18 mouse cellular contexts compared by ENCODE assay signal in the genomic region with DNA sequence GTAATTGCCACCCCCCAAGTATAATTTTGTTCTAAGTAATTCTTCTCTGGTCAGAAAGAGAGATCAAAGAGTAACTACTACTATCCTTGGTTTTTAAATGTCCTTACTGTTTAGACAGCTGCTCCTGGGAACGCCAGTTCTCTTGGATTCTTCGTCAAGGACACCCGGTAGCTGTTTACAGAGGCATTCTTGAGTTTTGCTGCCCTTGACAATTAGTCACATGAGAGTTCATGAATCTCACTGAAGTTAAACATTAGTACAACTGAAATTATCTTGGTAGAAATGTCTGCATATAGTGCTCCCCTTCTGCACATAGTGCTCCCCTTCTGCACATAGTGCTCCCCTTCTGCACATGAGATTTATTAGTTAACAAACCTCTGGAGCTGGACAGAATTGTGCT.
DNase-seq lines count a peak whose midpoint lies in the region; ATAC-seq and TF ChIP-seq lines count a peak whose summit lies in the region.
"Had no signal": no experiment of that assay in that cellular context is flagged by ENCODE, and none has a peak within 500 bp of the region (broad histone marks: within the 10 kb centered on the region; RNA-seq: fewer than 3 reads in every experiment).

No protein-coding gene starts in this region.

- H3K36me3 ChIP-seq in lung, embryonic 14.5 days (ENCODE audit: insufficient read depth), result no peaks in the 10 kb centered on the region
- H3K36me3 ChIP-seq: heart, embryonic 15.5 days; hindbrain, embryonic 13.5 days; limb, embryonic 12.5 days; midbrain, embryonic 12.5 days; neural tube, embryonic 15.5 days had no signal

- H3K4me3 ChIP-seq in lung, embryonic 14.5 days (ENCODE audit: low read depth, low read length), result no peak overlapping the region
- H3K4me3 ChIP-seq: heart, embryonic 15.5 days; hindbrain, embryonic 13.5 days; limb, embryonic 12.5 days; midbrain, embryonic 12.5 days; neural tube, embryonic 15.5 days had no signal

- H3K9me3 ChIP-seq in lung, embryonic 14.5 days (ENCODE audit: low read depth, low read length), result no peaks in the 10 kb centered on the region
- H3K9me3 ChIP-seq: heart, embryonic 15.5 days; hindbrain, embryonic 13.5 days; limb, embryonic 12.5 days; midbrain, embryonic 12.5 days had no signal

- H3K4me2 ChIP-seq in lung, embryonic 14.5 days, result no peak overlapping the region
- H3K4me2 ChIP-seq: heart, embryonic 15.5 days; hindbrain, embryonic 13.5 days; limb, embryonic 12.5 days; liver, embryonic 11.5 days; midbrain, embryonic 12.5 days; neural tube, embryonic 15.5 days had no signal

- ATAC-seq in lung, embryonic 14.5 days (ENCODE audit: insufficient read depth), result 0 out of 2 replicates have a peak, but pooled peaks have one; percentile 60
- ATAC-seq: liver, postnatal 0 days had no signal

- H3K9ac ChIP-seq in lung, embryonic 14.5 days, result no peak overlapping the region
- H3K9ac ChIP-seq: heart, embryonic 15.5 days; hindbrain, embryonic 13.5 days; limb, embryonic 12.5 days; liver, postnatal 0 days; midbrain, embryonic 12.5 days; neural tube, embryonic 15.5 days had no signal

- H3K4me1 ChIP-seq in lung, embryonic 14.5 days (ENCODE audit: insufficient read depth), result 0 out of 2 replicates have a peak, but pooled peaks cover 6% of the 10 kb centered on the region
- H3K4me1 ChIP-seq: heart, embryonic 15.5 days; hindbrain, embryonic 13.5 days; limb, embryonic 12.5 days; midbrain, embryonic 12.5 days; neural tube, embryonic 15.5 days had no signal

- WGBS in lung, embryonic 14.5 days, result 15% methylated on average over 3 of the region's 3 CpGs

- DNase-seq in adrenal gland, adult 2 months, result peak; percentile 53
- no peak for DNase-seq in adrenal gland, postnatal 25 days
- DNase-seq in lung, embryonic 14.5 days, result peak; percentile 61
- DNase-seq in lung, postnatal 10 days, result no peak
- DNase-seq in kidney, adult 9 months, result peak; percentile 84
- peak; percentile 36 to 71 for DNase-seq in kidney, postnatal 36 days
- no peak for DNase-seq in cerebellum, adult 9-11 months
- DNase-seq in thymus, adult 18-20 months, result no peak
- DNase-seq: cerebellum, postnatal 10 days; heart, postnatal 36 days; liver, postnatal 0 days; lung, postnatal 14 days had no signal

- no peaks in the 10 kb centered on the region for H3K27me3 ChIP-seq in lung, embryonic 14.5 days (ENCODE audit: insufficient read depth, low read length)
- H3K27me3 ChIP-seq: hindbrain, embryonic 13.5 days; neural tube, embryonic 15.5 days had no signal

- no peak overlapping the region for H3K27ac ChIP-seq in lung, embryonic 14.5 days (ENCODE audit: low read depth)
- H3K27ac ChIP-seq: heart, embryonic 15.5 days; hindbrain, embryonic 13.5 days; limb, embryonic 12.5 days; midbrain, embryonic 12.5 days; neural tube, embryonic 15.5 days had no signal

- TF ChIP-seq CTCF in lung, embryonic 14.5 days (IDR thresholded peaks at IDR 0.05; ENCODE audit: low read depth), result no peak

Comparison
In these comparisons a context has a peak if more than half of its experiments do, and no peak if none do; other contexts are left out.
1. DNase-seq: peak in adrenal gland, adult 2 months (single experiment), lung, embryonic 14.5 days (single experiment), kidney, adult 9 months (single experiment) and kidney, postnatal 36 days (2 of 2); none in adrenal gland, postnatal 25 days (single experiment), lung, postnatal 10 days (single experiment), cerebellum, adult 9-11 months (single experiment) and thymus, adult 18-20 months (0 of 2).